In the genomic region with DNA sequence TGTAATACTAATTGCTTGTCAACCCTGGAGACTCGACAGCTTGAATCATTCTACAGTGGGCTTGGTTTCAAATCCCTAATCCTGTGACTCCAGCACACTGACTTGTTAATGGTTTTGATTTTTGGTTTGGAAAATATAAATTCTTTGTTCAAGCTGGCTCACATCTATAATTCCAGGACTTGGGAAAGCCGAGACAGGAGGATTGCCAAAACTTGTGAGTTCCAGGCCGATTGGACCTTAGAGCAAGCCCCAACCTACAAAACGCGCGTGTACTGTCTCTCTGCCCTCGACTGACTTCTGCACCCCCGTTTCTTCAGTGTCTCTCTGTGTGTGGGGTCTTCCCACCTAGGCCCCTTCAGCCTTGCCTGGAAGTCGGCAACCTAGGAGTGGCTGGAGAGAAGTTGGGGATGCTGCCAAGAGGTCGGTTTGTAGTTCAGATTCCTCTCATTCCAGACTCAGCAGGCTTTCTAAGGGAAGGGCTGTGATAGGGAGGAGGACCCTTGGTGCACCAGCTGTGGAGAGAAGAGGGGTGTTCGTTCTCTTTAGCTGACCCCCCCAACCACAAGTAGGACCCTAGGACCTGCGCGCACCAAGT, we compare ENCODE assay signal across 8 mouse cellular contexts. TPM values are rescaled to one million over a fixed set of nuclear protein-coding genes. Genes with fewer than 3 reads are reported as not detected.
DNase-seq lines count a peak whose midpoint lies in the region; ATAC-seq and TF ChIP-seq lines count a peak whose summit lies in the region.
"Had no signal": no experiment of that assay in that cellular context is flagged by ENCODE, and none has a peak within 500 bp of the region (broad histone marks: within the 10 kb centered on the region; RNA-seq: fewer than 3 reads in every experiment).

No protein-coding gene starts in this region.

- peak; percentile 88 for TF ChIP-seq EP300 in ES-Bruce4 (IDR thresholded peaks at IDR 0.05; ENCODE audit: insufficient read depth, low read depth, low read length)

- 0 out of 2 replicates have a peak, but pooled peaks cover 3% of the 10 kb centered on the region for H3K9me3 ChIP-seq in ES-Bruce4 (replicated peaks; ENCODE audit: control insufficient read depth, insufficient read depth, low read length, poor library complexity, severe bottlenecking)
- no peaks in the 10 kb centered on the region for H3K9me3 ChIP-seq in heart, embryonic 16.5 days (replicated peaks; ENCODE audit: control insufficient read depth, low read length)
- no peaks in the 10 kb centered on the region for H3K9me3 ChIP-seq in limb, embryonic 15.5 days

- H3K9ac ChIP-seq in ES-Bruce4 (ENCODE audit: low read depth, poor library complexity, severe bottlenecking): peak overlapping the region; percentile 8; the same call in 1 of the 2 replicates
- H3K9ac ChIP-seq in heart, embryonic 16.5 days (ENCODE audit: low read length): peak overlapping the region; percentile 62
- H3K9ac ChIP-seq in limb, embryonic 15.5 days: no peak overlapping the region

- no peaks in the 10 kb centered on the region for H3K36me3 ChIP-seq in ES-Bruce4 (ENCODE audit: control insufficient read depth, insufficient read depth, low read length, poor library complexity, severe bottlenecking)
- no peaks in the 10 kb centered on the region for H3K36me3 ChIP-seq in heart, embryonic 16.5 days (ENCODE audit: control insufficient read depth, insufficient read depth)
- H3K36me3 ChIP-seq in limb, embryonic 15.5 days: no peaks in the 10 kb centered on the region

- H3K4me3 ChIP-seq in ES-Bruce4 (ENCODE audit: low read depth, low read length): peak overlapping the region; percentile 10; the same call in 1 of the 2 replicates
- H3K4me3 ChIP-seq in heart, embryonic 16.5 days (ENCODE audit: low read length): no peak overlapping the region
- no peak overlapping the region for H3K4me3 ChIP-seq in limb, embryonic 15.5 days

- intact Hi-C loops in left cerebral cortex, postnatal 4 days (cut with DNase I): no loop called here

- WGBS in heart, embryonic 16.5 days: 18% methylated on average over 13 of the region's 13 CpGs
- WGBS in limb, embryonic 15.5 days: 14% methylated on average over 13 of the region's 13 CpGs

- TF ChIP-seq POLR2A in ES-Bruce4 (IDR thresholded peaks at IDR 0.05; ENCODE audit: insufficient read depth, low read length): no peak

- no peak for TF ChIP-seq CTCF in ES-Bruce4 (IDR thresholded peaks at IDR 0.05; ENCODE audit: low read depth, low read length)

- peak; percentile 61 for ATAC-seq in heart, embryonic 16.5 days (replicated peaks; ENCODE audit: extremely low read depth, insufficient read depth, low FRiP score)
- ATAC-seq in limb, embryonic 15.5 days (ENCODE audit: insufficient number of reproducible peaks, low FRiP score, low TSS enrichment, low read depth): peak; percentile 53; the same call in 1 of the 2 replicates

- DNase-seq in adipocyte (ENCODE audit: low spot score): peak; percentile 26
- DNase-seq in layer of hippocampus, postnatal 36 days: no peak
- DNase-seq in left cerebral cortex, postnatal 4 days: no peak
- DNase-seq in adrenal gland, adult (ENCODE audit: inconsistent age in 2 of 2, low spot score in 1 of 2): no peak

- peaks cover 14% of the 10 kb centered on the region for H3K4me1 ChIP-seq in ES-Bruce4 (ENCODE audit: control insufficient read depth, insufficient read depth, low read length)
- H3K4me1 ChIP-seq in heart, embryonic 16.5 days (ENCODE audit: control insufficient read depth, insufficient read depth, low read length): peaks cover 23% of the 10 kb centered on the region
- H3K4me1 ChIP-seq in limb, embryonic 15.5 days: peaks cover 44% of the 10 kb centered on the region

- H3K27ac ChIP-seq in ES-Bruce4 (ENCODE audit: insufficient read depth, low read length): peak overlapping the region; percentile 92
- H3K27ac ChIP-seq in heart, embryonic 16.5 days (ENCODE audit: low read length): peak overlapping the region; percentile 78
- peak overlapping the region; percentile 82 for H3K27ac ChIP-seq in limb, embryonic 15.5 days

- H3K4me2 ChIP-seq in heart, embryonic 16.5 days (ENCODE audit: low read depth, low read length): peak overlapping the region; percentile 43
- H3K4me2 ChIP-seq in limb, embryonic 15.5 days: 0 out of 2 replicates have a peak overlapping the region, but pooled peaks have one; percentile 19

- no peaks in the 10 kb centered on the region for H3K27me3 ChIP-seq in ES-Bruce4 (ENCODE audit: control insufficient read depth, insufficient read depth, low read length, poor library complexity, severe bottlenecking)
- H3K27me3 ChIP-seq in heart, embryonic 16.5 days (ENCODE audit: control insufficient read depth, insufficient read depth, low read length): no peaks in the 10 kb centered on the region
- H3K27me3 ChIP-seq in limb, embryonic 15.5 days: no peaks in the 10 kb centered on the region

RNA-seq across cellular contexts. Expression of a gene that starts 2.9 kb away (rescaled TPM):
- 3.8 and 5.3 TPM in 2 replicates for polyA plus RNA-seq in ES-Bruce4 (2011; ENCODE audit: insufficient read depth, insufficient read length, low read depth, missing spikeins)
- 9.5 and 13.6 TPM in 2 replicates for polyA plus RNA-seq in heart, embryonic 16.5 days (2015; fragmentation: Nextera tagmentation; extraction: Ambion mirVana)
- 10.7 and 11.3 TPM in 2 replicates for polyA plus RNA-seq in limb, embryonic 15.5 days (2015; fragmentation: Nextera tagmentation; extraction: Ambion mirVana)
- total RNA-seq in layer of hippocampus, postnatal 36 days (2021): 1 to 10 TPM in 1 of 2 experiments, under 1 TPM in 1; 0.90 to 3.2 TPM
- 1 to 10 TPM; 2.0 to 2.2 TPM for total RNA-seq in left cerebral cortex, postnatal 4 days (2021)
- total RNA-seq: common myeloid progenitor, adult 5-6 weeks had no signal

RNA-seq across cellular contexts. Expression of a gene that starts 22.1 kb away (rescaled TPM):
- polyA plus RNA-seq in ES-Bruce4 (2011; ENCODE audit: insufficient read depth, insufficient read length, low read depth, missing spikeins): 30.3 and 36.1 TPM in 2 replicates
- 12.4 and 15.6 TPM in 2 replicates for polyA plus RNA-seq in heart, embryonic 16.5 days (2015; fragmentation: Nextera tagmentation; extraction: Ambion mirVana)
- 41.0 and 48.5 TPM in 2 replicates for polyA plus RNA-seq in limb, embryonic 15.5 days (2015; fragmentation: Nextera tagmentation; extraction: Ambion mirVana)
- 1 to 10 TPM; 6.3 to 8.9 TPM for total RNA-seq in layer of hippocampus, postnatal 36 days (2021)
- total RNA-seq in left cerebral cortex, postnatal 4 days (2021): 1 to 10 TPM; 6.8 to 7.4 TPM
- total RNA-seq: common myeloid progenitor, adult 5-6 weeks had no signal

RNA-seq across cellular contexts. Expression of a gene that starts 25.9 kb away (rescaled TPM):
- polyA plus RNA-seq in ES-Bruce4 (2011; ENCODE audit: insufficient read depth, insufficient read length, low read depth, missing spikeins): 75.8 and 89.1 TPM in 2 replicates
- polyA plus RNA-seq in heart, embryonic 16.5 days (2015; fragmentation: Nextera tagmentation; extraction: Ambion mirVana): 33.9 and 39.2 TPM in 2 replicates
- 46.2 and 56.5 TPM in 2 replicates for polyA plus RNA-seq in limb, embryonic 15.5 days (2015; fragmentation: Nextera tagmentation; extraction: Ambion mirVana)
- 10 to 100 TPM; 44.1 to 58.6 TPM for total RNA-seq in layer of hippocampus, postnatal 36 days (2021)
- total RNA-seq in left cerebral cortex, postnatal 4 days (2021): 10 to 100 TPM; 59.6 to 62.6 TPM
